Mouse (Mus musculus): ENCODE data around the gene Cldn34c2.
"Not testable (repeated sequence)": the region's sequence is repeated elsewhere in the genome, so short reads cannot be mapped to it uniquely, and the experiment has no call there.

Cldn34c2 gene

DNA sequence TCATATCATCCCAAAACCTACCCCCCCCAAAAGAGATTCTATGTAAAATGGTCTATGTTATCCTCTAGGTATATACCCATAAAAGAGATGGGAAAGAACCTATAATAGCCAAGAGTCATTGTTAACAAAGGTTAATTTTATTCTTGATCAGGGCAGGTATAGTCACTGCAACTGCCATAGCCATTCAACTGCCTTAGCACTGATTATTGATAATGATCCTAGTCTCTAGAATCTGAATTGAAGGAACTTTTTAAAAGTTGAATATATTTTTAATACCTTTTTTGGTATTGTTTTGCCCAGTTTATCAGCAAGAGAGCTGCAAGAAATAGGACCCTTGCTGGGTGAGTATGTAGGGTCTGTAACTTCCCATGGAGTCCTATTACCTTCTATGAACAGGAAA lies at the start of gene Cldn34c2:
TSS of gene Cldn34c2 (plus strand) at position 301 of the 400 bp plus-strand sequence.
- in situ Hi-C loops (cut with MboI): not testable (repeated sequence)

DNA sequence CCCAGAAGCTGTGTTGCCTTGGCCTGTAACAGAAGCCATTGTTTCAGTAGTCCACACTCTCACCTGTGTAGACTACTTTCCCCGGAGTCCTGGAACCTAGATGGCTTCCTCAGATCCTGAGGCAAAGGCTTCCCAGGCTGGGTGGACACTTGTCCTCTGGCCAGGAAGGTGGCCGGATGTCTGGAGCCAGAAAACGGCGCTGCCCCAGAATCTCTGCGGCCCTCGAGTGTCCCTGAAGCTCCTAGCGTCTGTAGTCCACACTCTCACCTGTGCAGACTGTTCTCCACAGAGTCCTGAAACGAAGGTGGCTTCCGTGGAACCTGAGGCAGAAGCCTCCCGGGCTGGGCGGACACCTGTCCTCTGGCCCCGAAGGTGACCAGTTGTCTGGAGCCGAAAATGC lies 30.1 kb upstream of the Cldn34c2 start:
- in situ Hi-C loops (cut with MboI): not testable (repeated sequence)

GRCm38 (mm10) chrX:123612158-123612828 lies 30.8 kb downstream of the Cldn34c2 start:
- in situ Hi-C loops (cut with MboI): not testable (repeated sequence)
